Mouse (Mus musculus) gastrocnemius, postnatal 14 days (tissue): Measurements from ENCODE around the gene Cul7. TPM values are rescaled to one million over a fixed set of nuclear protein-coding genes. Genes with fewer than 3 reads are reported as not detected.

Experiments
- DNase-seq: peaks from one replicate; pipeline ENCODE4 v3.0.0; 2021; ENCODE audit warnings: mixed read lengths
- intact Hi-C: fragments of 180-260 bp; cut with DNase I; formaldehyde crosslinking; loops from one replicate; pipeline ENCODE4 v1.15.1; 2025; ENCODE audit warnings: low total_unique reads
- total RNA-seq, 2 experiments: library from RNA; stranded (reverse); gene quantifications; 2 replicates each; pipeline ENCODE4 v1.2.3; 2021

Gene Cul7
- total RNA-seq, 2 experiments from 2014 or later: 20.1 to 25.5 TPM

- intact Hi-C loops: no loop called here
- no peak for DNase-seq
Measured at GRCm38 (mm10) chr17:46699245-46699644, 49.1 kb downstream of the Cul7 start.

GRCm38 (mm10) chr17:46699912-46700311 lies 49.8 kb downstream of the Cul7 start:
- intact Hi-C loops: no loop called here

GRCm38 (mm10) chr17:46701489-46701888 lies 51.4 kb downstream of the Cul7 start:
- peak; percentile 4 for DNase-seq
- intact Hi-C loops: no loop called here

More at GRCm38 (mm10) chr17:46699912-46700311, 49.8 kb downstream of the Cul7 start:
- DNase-seq: no peak

GRCm38 (mm10) chr17:46702100-46702499 lies 52.0 kb downstream of the Cul7 start:
- no peak for DNase-seq
- intact Hi-C loops: no loop called here

- no peak for DNase-seq
- intact Hi-C loops: no loop called here
Measured at GRCm38 (mm10) chr17:46702506-46702905, 52.4 kb downstream of the Cul7 start.

- no peak for DNase-seq
- intact Hi-C loops: no loop called here
Measured at GRCm38 (mm10) chr17:46703971-46704886, 54.1 kb downstream of the Cul7 start.

- intact Hi-C loops: no loop called here
- peak; percentile 95 for DNase-seq
Measured at GRCm38 (mm10) chr17:46704887-46705835, 55.0 kb downstream of the Cul7 start, which contains the start of gene Ppp2r5d. Gene Ppp2r5d (minus strand): TSS chr17:46705111.

- DNase-seq: no peak
- intact Hi-C loops: no loop called here
Measured at GRCm38 (mm10) chr17:46706375-46707089, 56.4 kb downstream of the Cul7 start.

- intact Hi-C loops: no loop called here
Measured at GRCm38 (mm10) chr17:46710959-46711597, 60.9 kb downstream of the Cul7 start, which contains the start of gene Pex6. Gene Pex6 (plus strand): TSS chr17:46711463.

GRCm38 (mm10) chr17:46711612-46712271 lies 61.6 kb downstream of the Cul7 start:
- intact Hi-C loops: no loop called here
- peak; percentile 66 for DNase-seq

More at GRCm38 (mm10) chr17:46710959-46711597, 60.9 kb downstream of the Cul7 start, which contains the start of gene Pex6:
- peak; percentile 96 for DNase-seq

- no peak for DNase-seq
- intact Hi-C loops: no loop called here
Measured at GRCm38 (mm10) chr17:46712442-46712841, 62.3 kb downstream of the Cul7 start.

GRCm38 (mm10) chr17:46713849-46714248 lies 63.7 kb downstream of the Cul7 start:
- intact Hi-C loops: no loop called here
- no peak for DNase-seq

Other genes with a start within 250 kb of the Cul7 start
- 1 to 10 TPM in 1 of 2 experiments, under 1 TPM in 1; 0.78 to 1.7 TPM for gene Crip3, start 221.4 kb upstream of the Cul7 start, total RNA-seq
- not detected for gene Slc22a7, start 211.9 kb upstream of the Cul7 start, total RNA-seq
- gene Ttbk1, start 162.7 kb upstream of the Cul7 start, total RNA-seq: 1 to 10 TPM; 3.3 to 4.6 TPM
- 1 to 10 TPM; 4.8 to 6.3 TPM for gene Dnph1, start 153.6 kb upstream of the Cul7 start, total RNA-seq
- gene Cul9, start 103.9 kb upstream of the Cul7 start, total RNA-seq: 10 to 100 TPM in 1 of 2 experiments, 1 to 10 TPM in 1; 9.5 to 11.9 TPM
- 10 to 100 TPM; 48.7 to 66.2 TPM for gene Srf, start 94.2 kb upstream of the Cul7 start, total RNA-seq
- 1 to 10 TPM; 5.8 to 7.2 TPM for gene Ptk7, start 20.8 kb upstream of the Cul7 start, total RNA-seq
- 10 to 100 TPM; 13.7 to 14.9 TPM for gene Klc4, start 4.3 kb upstream of the Cul7 start, total RNA-seq
- gene Mrpl2, start 4.1 kb upstream of the Cul7 start, total RNA-seq: 100 to 1,000 TPM; 102 to 107 TPM
- 10 to 100 TPM in 1 of 2 experiments, 1 to 10 TPM in 1; 9.5 to 11.8 TPM for gene Rrp36, start 24.0 kb downstream of the Cul7 start, total RNA-seq
- gene Mea1, start 28.5 kb downstream of the Cul7 start, total RNA-seq: 10 to 100 TPM; 46.2 to 57.6 TPM
- 100 to 1,000 TPM; 150 to 154 TPM for gene Klhdc3, start 30.6 kb downstream of the Cul7 start, total RNA-seq
- gene Ppp2r5d, start 54.8 kb downstream of the Cul7 start, total RNA-seq: 10 to 100 TPM; 26.9 to 29.1 TPM
- 10 to 100 TPM; 10.1 to 11.2 TPM for gene Pex6, start 61.1 kb downstream of the Cul7 start, total RNA-seq
- gene Gnmt, start 78.8 kb downstream of the Cul7 start, total RNA-seq: under 1 TPM; 0.41 to 0.75 TPM
- gene Cnpy3, start 101.9 kb downstream of the Cul7 start, total RNA-seq: 10 to 100 TPM; 11.3 to 16.5 TPM
- not detected for gene Ptcra, start 113.4 kb downstream of the Cul7 start, total RNA-seq
- 10 to 100 TPM; 37.8 to 40.2 TPM for gene 2310039H08Rik, start 122.3 kb downstream of the Cul7 start, total RNA-seq
- 10 to 100 TPM; 54.3 to 57.3 TPM for gene Rpl7l1, start 132.3 kb downstream of the Cul7 start, total RNA-seq
- 10 to 100 TPM in 1 of 2 experiments, 1 to 10 TPM in 1; 9.4 to 10.5 TPM for gene Bicral, start 208.1 kb downstream of the Cul7 start, total RNA-seq
- 10 to 100 TPM; 12.9 to 14.5 TPM for gene Tbcc, start 240.3 kb downstream of the Cul7 start, total RNA-seq